Mouse (Mus musculus) splenic B cell, adult 2 months (primary cell): ENCODE measurements at regions not wholly inside any gene's neighbourhood (a gene's known extent, or its start where the extent isn't known, plus 50 kb on each side); places are given as distances from the start of the nearest gene placed in this dataset.

Experiments used
- DNase-seq: peaks from one replicate; pipeline ENCODE4 v3.0.0-alpha.2; 2011; ENCODE audit warnings: low read depth, low spot score
- H3K27me3 ChIP-seq: 2 replicates; pipeline ENCODE4 v1.6.1; 2012; ENCODE audit warnings: mild to moderate bottlenecking, low read length, moderate library complexity, mixed read lengths; ENCODE audit not compliant: control insufficient read depth, poor library complexity, insufficient read depth, severe bottlenecking
- H3K36me3 ChIP-seq: 2 replicates; pipeline ENCODE4 v1.6.1; 2012; ENCODE audit warnings: mild to moderate bottlenecking, low read length, moderate library complexity, mixed read lengths; ENCODE audit not compliant: control insufficient read depth, poor library complexity, insufficient read depth, severe bottlenecking

GRCm38 (mm10) chr3:41343431-41343830 lies 212.1 kb upstream of the Jade1 start:
- Histone ChIP-seq H3K27me3 (no peaks in the 10 kb centered on the region), H3K36me3 (no peaks in the 10 kb centered on the region)
- no peak for DNase-seq

- H3K27me3 ChIP-seq: no peaks in the 10 kb centered on the region
- DNase-seq: no peak
- H3K36me3 ChIP-seq: no peaks in the 10 kb centered on the region
Observed at GRCm38 (mm10) chr3:41332481-41332880, 223.1 kb upstream of the Jade1 start.

- no peaks in the 10 kb centered on the region for H3K27me3 ChIP-seq
- no peak for DNase-seq
- no peaks in the 10 kb centered on the region for H3K36me3 ChIP-seq
Observed at GRCm38 (mm10) chr3:41330356-41330755, 225.2 kb upstream of the Jade1 start.

- DNase-seq: no peak
- H3K36me3 ChIP-seq: no peaks in the 10 kb centered on the region
- H3K27me3 ChIP-seq: no peaks in the 10 kb centered on the region
Observed at GRCm38 (mm10) chr3:41328828-41329227, 226.7 kb upstream of the Jade1 start.

- Histone ChIP-seq H3K27me3 (no peaks in the 10 kb centered on the region), H3K36me3 (no peaks in the 10 kb centered on the region)
- DNase-seq: no peak
Observed at GRCm38 (mm10) chr3:41326211-41327104, 229.1 kb upstream of the Jade1 start.

GRCm38 (mm10) chr3:41321808-41322207 lies 233.7 kb upstream of the Jade1 start:
- Histone ChIP-seq H3K27me3 (no peaks in the 10 kb centered on the region), H3K36me3 (no peaks in the 10 kb centered on the region)
- DNase-seq: no peak

- no peaks in the 10 kb centered on the region for H3K27me3 ChIP-seq
- no peak for DNase-seq
- H3K36me3 ChIP-seq: no peaks in the 10 kb centered on the region
Observed at GRCm38 (mm10) chr3:41319214-41319856, 236.2 kb upstream of the Jade1 start.

- no peak for DNase-seq
- no peaks in the 10 kb centered on the region for H3K27me3 ChIP-seq
- H3K36me3 ChIP-seq: no peaks in the 10 kb centered on the region
Observed at GRCm38 (mm10) chr3:41318232-41319131, 235.6 kb upstream of the Pgrmc2 start.

- Histone ChIP-seq H3K27me3 (no peaks in the 10 kb centered on the region), H3K36me3 (no peaks in the 10 kb centered on the region)
- no peak for DNase-seq
Observed at GRCm38 (mm10) chr3:41317170-41317569, 234.3 kb upstream of the Pgrmc2 start.

- no peaks in the 10 kb centered on the region for H3K36me3 ChIP-seq
- no peaks in the 10 kb centered on the region for H3K27me3 ChIP-seq
- DNase-seq: no peak
Observed at GRCm38 (mm10) chr3:41312492-41312891, 229.6 kb upstream of the Pgrmc2 start.

- no peaks in the 10 kb centered on the region for H3K36me3 ChIP-seq
- no peaks in the 10 kb centered on the region for H3K27me3 ChIP-seq
- DNase-seq: no peak
Observed at GRCm38 (mm10) chr3:41307400-41308028, 224.7 kb upstream of the Pgrmc2 start.

GRCm38 (mm10) chr3:41302805-41303204 lies 220.0 kb upstream of the Pgrmc2 start:
- no peaks in the 10 kb centered on the region for H3K36me3 ChIP-seq
- no peak for DNase-seq
- no peaks in the 10 kb centered on the region for H3K27me3 ChIP-seq

- DNase-seq: no peak
- H3K36me3 ChIP-seq: no peaks in the 10 kb centered on the region
- no peaks in the 10 kb centered on the region for H3K27me3 ChIP-seq
Observed at GRCm38 (mm10) chr3:41298776-41299175, 215.9 kb upstream of the Pgrmc2 start.

- Histone ChIP-seq H3K36me3 (no peaks in the 10 kb centered on the region), H3K27me3 (no peaks in the 10 kb centered on the region)
- no peak for DNase-seq
Observed at GRCm38 (mm10) chr3:41296152-41296809, 213.4 kb upstream of the Pgrmc2 start.
